Mouse (Mus musculus) heart, postnatal 36 days (tissue): ENCODE measurements around the gene Tpk1. TPM values are rescaled to one million over a fixed set of nuclear protein-coding genes. Genes with fewer than 3 reads are reported as not detected.

Experiments
- DNase-seq, 2 experiments: peaks; one replicate each; pipeline ENCODE4 v3.0.0; 2021 to 2022
- intact Hi-C: fragments of 180-260 bp; cut with DNase I; formaldehyde crosslinking; loops from one replicate; pipeline ENCODE4 v1.15.1; 2025
- total RNA-seq, 2 experiments: library from RNA; stranded (reverse); gene quantifications; 2 replicates each; pipeline ENCODE4 v1.2.3; 2021

Gene Tpk1
- total RNA-seq, 2 experiments from 2014 or later = 2.8 to 2.9 TPM

DNA sequence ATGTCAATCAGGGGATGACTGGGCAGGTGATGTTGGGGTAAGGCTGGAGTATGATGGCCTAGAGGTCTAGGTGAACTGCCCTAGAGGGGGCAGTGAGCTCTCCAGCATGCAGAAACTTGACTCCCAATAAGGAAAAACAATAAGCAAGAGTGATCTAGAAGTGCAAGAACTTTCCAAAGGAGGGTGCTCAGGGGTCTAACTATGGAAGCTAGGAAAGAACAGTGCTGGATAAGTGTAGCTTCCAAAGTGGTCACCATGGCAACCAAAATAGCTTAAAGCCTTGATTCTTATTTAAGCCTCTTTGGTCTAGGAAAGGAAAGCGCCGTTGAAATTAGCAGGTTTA, 368.6 kb downstream of the Tpk1 start:
- intact Hi-C loops = loop anchor here (1.0 to 5.0 kb wide), 3 partner anchors 19 to 275 kb away; no protein-coding TSS in a partner anchor
- no peak for DNase-seq

GRCm38 (mm10) chr6:43296798-43297507, 369.1 kb downstream of the Tpk1 start:
- no peak for DNase-seq
- intact Hi-C loops = loop anchor here (1.0 to 5.0 kb wide), 3 partner anchors 18 to 275 kb away; no protein-coding TSS in a partner anchor

DNA sequence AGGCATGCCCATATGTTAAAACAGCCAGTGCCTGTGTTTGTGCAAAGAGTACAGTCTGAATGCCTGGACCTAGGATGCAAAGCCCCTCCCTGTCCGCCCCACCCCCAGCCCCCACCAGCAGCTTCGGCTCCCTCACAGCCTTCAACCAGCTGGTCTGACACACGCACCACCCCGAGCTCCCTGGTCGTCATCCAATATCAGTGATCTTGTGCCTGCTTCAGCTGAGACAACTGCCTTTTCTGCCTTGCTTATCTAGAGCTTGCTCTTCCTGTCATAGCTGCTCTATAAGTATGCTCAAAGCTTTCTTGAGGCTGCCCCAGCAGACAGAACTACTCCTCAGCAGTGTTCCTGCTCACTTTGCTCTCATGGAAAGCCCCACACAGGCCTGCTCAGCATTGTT, 370.2 kb downstream of the Tpk1 start:
- DNase-seq = no peak
- intact Hi-C loops = loop anchor here (2.0 to 5.0 kb wide), 2 partner anchors 17 to 274 kb away; no protein-coding TSS in a partner anchor
